Mouse (Mus musculus) heart, postnatal 0 days (tissue): ENCODE measurements around the gene Pard3b.

Source experiments
- CTCF ChIP-seq: IDR thresholded peaks from 2 replicates; pipeline ENCODE4 v1.5.1; 2016; ENCODE audit warnings: antibody characterized with exemption, control low read depth, low read depth
- EP300 ChIP-seq: IDR thresholded peaks from 2 replicates; pipeline ENCODE4 v1.6.1; 2016; ENCODE audit warnings: antibody characterized with exemption, low read depth

GRCm38 (mm10) chr1:62555838-62556237 is 917.2 kb downstream of the Pard3b start:
- TF ChIP-seq CTCF, result no peak
- no peak for TF ChIP-seq EP300
